Mouse (Mus musculus): ENCODE data around the gene Clk4.

- TF ChIP-seq CTCF (IDR thresholded peaks at IDR 0.05; ENCODE audit: control insufficient read depth, insufficient read depth, insufficient replicate concordance, low read depth, low read length) (peak; percentile 45; the same call in 1 of the 2 replicates), POLR2A (IDR thresholded peaks at IDR 0.05; ENCODE audit: control insufficient read depth, low read depth, low read length) (no peak)
Observed at GRCm38 (mm10) chr11:51214021-51214420, 47.5 kb upstream of the Clk4 start.
